Mouse (Mus musculus) lung, adult 2 months (tissue): ENCODE data around the gene Cox7b.

Source experiments
- CTCF ChIP-seq: fragments of 200-500 bp; IDR thresholded peaks from 2 replicates; pipeline ENCODE4 v1.5.1; 2011; ENCODE audit warnings: mild to moderate bottlenecking, low read length, control low read depth; ENCODE audit not compliant: insufficient read depth
- POLR2A ChIP-seq: fragments of 200-500 bp; IDR thresholded peaks from 2 replicates; pipeline ENCODE4 v1.6.1; 2011; ENCODE audit warnings: low read depth, mild to moderate bottlenecking, control low read depth, low read length, borderline replicate concordance; ENCODE audit errors: extremely low read depth

DNA sequence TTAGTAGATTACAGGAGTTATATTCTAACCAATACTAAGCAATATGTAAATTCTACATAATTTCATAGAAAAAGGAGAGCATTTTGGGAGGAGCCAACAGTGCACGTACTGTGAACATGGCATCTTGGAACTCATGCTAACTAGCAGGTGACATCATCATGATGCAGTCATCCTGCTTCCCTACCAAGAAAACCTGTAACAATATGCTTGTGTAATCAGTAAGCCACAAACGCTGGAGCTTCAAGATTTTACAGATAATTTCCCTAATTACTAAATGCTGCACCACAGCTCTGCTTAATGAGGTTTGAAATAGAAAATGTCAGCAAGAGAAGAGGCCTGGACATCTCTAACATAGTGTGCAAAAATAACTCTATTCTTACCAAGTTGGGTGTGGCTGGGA lies 20.2 kb downstream of the Cox7b start:
- no peak for TF ChIP-seq CTCF
- TF ChIP-seq POLR2A: no peak
